Mouse (Mus musculus) right cerebral cortex, postnatal 25 days (tissue): ENCODE measurements at regions not wholly inside any gene's neighbourhood (a gene's known extent, or its start where the extent isn't known, plus 50 kb on each side); places are given as distances from the start of the nearest gene placed in this dataset.

Experiments
- DNase-seq: peaks from one replicate; pipeline ENCODE4 v3.0.0; 2022

DNA sequence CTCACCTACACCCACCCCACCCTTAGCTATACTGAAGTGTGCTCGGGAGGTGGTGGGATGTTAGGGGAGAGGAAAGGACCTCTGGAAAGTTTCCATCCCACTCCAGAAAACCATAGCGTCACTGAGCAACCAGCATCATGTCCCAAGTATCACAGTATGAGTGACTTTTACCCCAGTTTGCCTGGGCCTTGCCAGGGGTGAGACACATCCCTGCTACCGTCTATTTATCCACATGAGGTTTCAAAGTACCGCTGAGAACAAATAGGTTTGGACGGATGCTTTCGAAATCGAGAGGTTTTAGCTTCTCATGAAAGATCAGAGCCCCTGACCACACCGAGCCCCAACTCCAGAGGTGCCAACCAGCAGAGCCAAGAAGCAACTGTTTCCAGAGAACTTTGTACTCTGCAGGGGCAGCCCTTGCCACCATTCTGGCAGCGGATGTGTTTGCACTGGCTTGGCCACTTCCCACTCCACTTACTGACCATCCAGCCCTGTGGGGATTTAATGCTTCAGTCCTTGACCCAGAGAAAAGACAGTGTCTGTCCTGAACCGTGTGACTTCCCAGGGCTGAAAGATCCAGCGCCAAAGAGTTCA is 107.3 kb upstream of the Nectin1 start:
- DNase-seq = no peak

DNA sequence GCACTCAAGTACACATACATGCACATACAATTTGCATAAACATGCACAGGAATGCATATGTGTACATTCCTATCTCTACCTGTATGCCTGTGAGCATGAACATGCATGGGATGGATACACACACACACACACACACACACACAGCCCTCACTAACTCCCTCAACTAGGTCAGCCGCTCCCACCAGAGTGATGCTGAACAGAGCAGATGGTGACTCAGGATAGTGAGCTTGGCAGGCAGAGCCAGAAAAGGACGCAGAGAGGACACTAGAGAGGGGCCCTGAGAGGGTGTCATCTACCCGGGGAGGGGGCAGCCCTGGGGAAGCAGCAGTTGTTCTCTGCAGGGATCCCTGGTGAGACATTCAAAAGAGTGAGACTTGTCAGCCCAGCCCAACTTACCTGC is 85.6 kb upstream of the Nectin1 start:
- DNase-seq = no peak

DNA sequence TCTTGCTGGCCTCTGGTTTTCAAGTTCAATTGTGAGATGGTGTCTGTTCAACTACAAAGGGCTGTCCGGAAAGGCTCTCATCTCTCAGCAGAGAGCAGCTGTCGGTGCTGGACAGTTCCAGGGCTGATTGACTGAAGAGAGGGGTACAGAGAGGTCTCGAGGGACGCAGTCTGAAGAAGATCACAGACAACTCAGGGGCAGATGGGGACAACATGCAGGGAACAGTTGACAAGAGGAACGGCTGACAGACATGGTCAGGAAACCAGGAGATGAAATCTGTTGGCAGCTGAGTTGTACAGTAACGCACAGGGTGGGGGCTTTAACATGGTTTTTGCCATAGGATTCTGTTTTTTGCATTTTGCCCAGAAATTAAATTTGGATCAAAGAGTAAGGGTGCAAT is 84.5 kb upstream of the Nectin1 start:
- no peak for DNase-seq

DNA sequence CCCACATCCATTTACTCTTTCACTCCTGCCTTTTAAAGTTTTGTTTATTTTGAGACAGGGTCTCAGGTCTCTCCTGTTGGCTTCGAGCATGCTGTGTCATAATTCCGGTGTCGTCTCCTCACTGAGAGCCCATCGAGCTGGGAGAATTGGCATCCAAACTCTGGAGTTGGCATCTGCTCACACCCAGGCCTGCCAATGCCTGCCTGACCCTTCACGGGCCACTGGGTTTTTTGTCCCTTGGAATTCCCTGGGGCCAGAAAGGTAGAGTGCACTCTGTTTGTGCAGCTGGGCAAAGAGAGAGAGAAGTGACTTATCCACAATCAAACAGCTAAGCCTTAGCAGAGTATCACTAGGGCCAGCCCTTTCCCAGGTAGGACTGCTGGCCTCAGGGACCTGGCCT is 83.6 kb upstream of the Nectin1 start:
- DNase-seq = no peak

DNA sequence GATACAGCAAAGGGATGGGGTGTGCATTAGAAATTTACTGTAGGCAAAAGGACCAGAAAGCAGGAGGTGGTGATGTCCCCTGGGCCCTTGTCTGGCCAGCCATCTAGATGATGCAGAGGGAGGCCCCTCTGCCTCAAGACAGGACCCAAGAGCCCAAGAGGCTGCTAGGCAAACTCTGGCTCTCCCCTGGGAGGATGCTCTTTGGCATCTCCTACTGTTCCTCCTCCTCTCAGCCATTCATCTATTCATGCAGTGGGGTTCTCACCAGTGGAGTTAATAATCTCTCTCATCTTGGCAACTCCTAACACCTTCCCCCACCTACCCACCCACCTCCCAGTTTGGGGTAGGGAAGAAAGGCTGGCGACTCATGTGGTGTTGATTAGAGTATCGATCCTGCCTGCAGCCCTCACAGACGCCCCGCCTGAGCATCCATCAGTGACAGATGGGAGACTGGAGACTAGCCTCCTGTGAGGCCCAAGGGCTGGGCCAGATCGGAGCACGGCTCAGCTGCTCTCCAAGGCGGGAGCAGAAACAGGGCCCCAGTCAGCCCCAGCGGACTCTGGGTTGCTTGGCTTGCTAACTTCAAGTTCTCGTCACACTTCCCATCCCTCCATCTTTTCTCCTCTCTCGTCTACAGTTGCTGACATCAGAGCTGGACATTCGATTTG is 82.8 kb upstream of the Nectin1 start:
- no peak for DNase-seq

DNA sequence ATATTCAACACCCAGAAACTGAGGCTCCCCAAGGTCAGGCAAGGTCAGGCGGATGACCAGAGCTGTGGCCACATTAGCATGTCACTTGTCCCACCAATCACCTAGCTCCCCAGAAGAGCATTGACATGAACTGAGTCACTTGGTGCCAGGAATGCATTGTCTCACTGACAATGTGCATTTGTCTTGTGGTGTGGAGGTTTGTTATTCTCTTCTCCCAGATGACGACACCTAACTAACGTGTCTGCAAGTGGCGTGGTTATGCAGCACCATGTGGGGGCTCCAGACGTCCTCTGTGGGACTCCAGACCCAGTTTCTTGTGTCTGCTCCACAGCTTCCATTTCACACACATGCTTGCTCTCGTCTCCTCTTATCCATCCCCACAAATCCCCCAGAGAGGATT is 82.1 kb upstream of the Nectin1 start:
- DNase-seq = no peak

DNA sequence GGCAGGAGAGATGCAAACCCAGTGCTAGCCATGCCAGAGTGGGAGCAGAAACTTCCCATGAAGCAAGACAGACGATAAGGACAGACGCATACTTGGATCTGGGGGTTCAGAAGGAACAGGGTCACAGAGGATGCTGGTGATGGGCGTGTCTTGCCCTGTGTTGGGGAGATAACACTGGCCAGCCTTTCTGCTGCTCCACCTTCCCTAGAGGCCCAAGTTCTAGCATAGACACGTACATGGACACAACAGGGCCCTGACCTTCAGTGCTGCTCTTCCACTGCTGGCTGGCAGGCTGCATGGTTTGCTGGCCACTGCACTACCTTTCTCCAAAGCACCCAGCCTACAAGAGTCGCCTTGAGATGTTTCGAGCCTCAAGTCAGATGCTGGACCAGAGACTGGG is 76.4 kb upstream of the Nectin1 start:
- DNase-seq = no peak

DNA sequence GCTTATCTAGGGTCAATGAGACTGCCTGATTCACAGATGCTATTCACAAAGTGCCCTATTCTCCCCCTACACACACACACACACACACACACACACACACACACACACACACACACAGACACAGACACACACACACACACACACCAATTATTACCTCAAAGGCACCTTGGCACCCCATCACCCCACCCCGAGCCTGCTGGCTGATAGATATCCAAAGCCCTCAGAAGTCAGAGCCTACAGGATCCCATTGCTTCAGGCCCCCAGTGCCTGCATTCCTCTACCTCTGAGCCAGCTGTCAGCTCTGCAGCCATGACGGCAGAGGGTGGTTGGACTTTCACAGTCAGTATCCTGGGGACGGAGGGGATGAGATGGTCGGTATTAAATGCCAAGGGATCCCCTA is 75.8 kb upstream of the Nectin1 start:
- no peak for DNase-seq

DNA sequence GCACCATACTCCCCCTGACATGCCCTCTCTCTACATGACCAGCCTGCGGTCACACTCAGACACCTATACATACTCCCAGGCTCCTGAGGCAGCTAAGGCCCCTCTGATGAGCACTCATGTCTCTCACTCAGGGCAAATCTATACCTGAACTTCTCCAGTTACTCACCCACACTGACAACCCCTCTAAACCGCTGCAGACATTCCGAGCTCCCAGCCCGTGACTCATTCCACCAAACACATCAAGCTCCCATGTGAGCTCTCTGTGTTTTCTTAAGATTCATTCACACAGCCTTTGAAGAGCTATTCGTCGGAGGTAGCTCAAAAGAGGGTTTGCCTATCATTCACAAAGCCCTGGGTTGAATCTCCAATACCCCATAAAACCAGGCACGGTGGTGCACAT is 75.1 kb upstream of the Nectin1 start:
- no peak for DNase-seq

DNA sequence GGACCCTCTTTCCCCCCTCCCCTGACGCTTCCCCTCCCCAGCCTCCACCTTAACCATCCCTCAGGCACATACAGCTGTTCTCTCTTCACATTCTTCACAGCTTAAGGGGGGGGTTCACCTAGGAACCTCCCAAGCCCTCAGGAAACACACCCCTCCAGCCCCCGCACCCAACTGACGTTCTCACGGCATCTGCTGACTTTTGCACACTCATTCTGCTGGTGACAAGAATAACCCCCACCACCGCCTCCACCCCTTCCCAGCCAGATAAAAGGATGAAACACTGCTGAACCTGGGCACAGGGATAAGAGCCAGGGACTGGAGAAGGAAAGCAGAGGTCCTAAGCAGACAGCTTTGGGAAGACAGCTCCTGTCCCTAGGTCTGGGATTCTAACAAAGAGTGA is 73.2 kb upstream of the Nectin1 start:
- no peak for DNase-seq

DNA sequence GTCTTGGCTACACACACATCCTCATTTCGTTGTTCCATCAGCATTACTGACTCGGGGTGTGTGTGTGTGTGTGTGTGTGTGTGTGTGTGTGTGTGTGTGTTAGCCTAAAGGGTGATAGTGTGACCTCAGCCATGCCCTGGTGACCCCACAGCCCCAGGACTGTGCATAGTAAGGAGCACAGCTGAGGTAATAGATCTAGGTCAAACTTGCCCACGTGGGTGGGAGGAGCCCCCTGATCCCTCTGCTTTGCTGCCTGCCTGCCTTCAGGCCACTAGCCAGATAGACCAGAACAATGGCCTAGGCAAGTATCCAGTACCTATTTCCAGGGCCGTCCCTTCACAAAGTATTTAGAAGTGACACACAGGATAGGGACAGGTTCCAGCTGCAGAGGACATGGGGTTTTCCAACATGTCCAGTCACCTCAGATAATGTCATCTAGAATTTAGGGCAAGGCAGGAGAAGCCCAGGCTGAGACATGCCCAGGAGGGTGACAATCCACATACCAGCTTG is 70.6 kb upstream of the Nectin1 start:
- no peak for DNase-seq

DNA sequence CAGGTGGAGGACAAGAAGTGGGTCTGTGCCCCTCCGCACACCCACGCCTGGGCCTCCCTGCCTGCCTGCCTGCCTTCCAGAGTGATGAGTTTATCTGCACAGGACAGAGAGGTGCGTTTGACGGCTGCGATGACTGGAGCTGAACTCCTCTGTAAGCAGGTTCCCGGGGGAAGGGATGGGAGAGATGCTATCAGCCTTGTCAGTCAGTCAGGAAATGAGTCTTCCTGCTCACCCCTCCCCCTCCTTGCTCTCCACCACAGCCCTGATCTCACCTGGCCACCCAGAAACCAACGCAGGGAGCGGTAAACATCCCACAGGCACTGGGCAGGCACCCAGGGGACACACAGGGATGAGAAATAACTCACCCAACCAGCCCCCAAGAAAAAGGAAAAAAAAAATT is 69.5 kb upstream of the Nectin1 start:
- DNase-seq = no peak

DNA sequence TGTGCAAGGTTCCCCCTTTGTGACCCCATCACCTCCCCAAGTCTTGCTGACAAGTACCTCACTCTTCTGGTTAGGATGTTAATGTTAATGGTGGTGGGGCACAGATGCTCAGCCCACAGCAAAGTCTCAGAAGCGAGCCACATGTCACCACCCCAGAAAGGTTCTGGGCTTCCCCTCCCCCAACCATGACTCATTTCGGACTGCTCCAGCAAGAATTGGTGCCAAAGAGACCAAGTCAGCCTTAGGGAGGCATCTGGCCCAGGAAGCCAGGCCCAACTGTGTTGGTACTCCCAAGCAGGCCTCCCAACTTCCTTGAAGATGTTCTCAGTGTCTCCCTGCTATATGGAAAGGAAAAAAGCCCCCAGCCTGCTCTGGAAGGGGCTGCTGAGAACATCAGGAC is 67.8 kb upstream of the Nectin1 start:
- no peak for DNase-seq

DNA sequence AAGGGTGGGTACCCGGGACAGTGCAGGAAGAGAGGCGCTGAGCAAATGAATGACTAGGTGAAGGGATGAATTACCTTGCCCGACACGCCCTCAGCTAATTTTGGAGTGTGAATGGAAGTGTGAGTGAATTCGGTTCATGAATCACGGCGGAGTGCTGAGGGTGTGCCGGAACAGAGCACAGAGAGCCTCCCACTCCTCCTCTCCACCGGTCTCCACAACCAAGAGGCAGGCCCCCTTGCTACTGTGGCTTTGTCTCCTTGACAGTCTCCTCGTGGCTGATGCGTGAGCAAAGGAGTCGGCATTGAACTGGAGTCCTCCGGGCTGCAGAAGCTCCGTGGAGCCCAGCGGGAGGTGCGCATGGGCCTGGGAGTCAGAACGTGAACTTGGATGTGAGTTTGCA is 64.5 kb upstream of the Nectin1 start:
- no peak for DNase-seq

DNA sequence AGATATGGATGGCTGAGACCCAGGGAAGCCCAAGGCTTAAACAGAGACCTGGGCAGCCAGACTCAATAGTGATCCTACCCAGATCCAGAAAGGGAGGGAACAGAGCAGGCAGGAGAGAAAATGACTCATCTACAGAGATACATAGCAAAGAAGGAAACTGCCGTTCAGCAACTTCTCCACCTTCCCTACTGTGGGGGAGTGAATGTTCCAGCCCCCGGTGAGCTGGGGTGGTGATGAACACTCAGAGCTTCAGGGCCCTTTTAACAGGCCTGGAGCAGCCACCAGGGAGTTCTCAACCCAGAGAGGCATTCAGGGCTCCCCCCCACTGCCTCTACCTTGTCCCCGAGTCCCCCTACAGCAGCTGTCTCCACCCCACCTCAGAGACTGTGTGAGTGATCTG is 62.5 kb upstream of the Nectin1 start:
- DNase-seq = no peak

DNA sequence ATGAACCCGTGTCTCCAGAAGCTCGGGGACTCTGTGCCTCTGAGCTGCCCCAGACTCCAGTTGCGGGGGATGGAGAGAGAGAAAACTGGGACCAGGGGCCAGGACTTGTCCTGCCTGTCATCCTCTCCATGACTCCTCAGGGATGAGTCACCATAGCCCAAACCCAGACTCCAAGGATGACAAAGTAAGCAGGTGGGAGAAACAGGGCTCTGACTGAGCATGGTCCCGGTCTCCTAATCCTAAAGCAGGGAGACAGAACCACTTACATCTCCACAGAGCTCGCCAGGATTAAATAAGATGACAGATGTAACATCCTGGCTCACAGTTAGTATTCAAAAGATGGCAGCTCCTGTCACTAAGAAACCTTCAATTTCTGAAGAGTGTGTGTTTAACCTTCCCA is 61.7 kb upstream of the Nectin1 start:
- DNase-seq = no peak

DNA sequence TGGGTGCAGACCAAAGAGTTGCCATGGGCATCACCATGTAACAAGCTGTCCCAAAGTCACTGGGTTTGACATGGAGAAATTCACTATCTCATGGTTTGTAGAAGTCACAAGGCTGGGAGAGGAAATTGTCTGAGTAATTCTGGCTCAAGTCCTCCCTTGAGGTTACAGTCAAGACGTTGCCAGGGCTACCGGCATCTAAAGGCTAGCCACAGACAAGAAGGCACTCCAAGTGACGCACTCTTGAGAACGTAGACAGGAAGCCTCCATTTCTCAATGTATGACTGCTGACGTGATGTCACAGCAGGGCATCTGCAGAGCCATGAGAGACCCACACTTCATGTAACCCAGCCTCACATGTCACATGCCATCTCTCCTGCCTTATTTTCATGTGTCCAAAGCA is 59.2 kb upstream of the Nectin1 start:
- DNase-seq = no peak

DNA sequence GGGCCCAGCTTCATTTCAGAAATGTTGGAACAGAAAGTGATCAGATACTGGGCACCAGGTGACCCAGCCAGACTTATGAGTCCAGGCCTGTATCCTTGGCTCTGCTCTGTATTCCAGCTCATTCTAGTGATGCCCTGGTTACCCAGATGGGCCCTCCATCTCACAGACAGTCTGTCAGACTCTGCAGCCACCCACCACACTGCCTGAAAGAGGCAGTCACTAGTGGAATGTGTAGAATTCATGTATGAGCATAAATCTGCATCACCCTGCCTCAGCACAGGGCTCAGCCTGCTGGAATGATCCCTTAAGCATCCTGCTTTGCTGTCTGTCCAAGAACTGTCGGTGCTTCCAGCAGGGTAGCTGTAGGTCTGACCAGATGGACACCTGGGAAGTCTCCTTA is 51.8 kb upstream of the Nectin1 start:
- no peak for DNase-seq

DNA sequence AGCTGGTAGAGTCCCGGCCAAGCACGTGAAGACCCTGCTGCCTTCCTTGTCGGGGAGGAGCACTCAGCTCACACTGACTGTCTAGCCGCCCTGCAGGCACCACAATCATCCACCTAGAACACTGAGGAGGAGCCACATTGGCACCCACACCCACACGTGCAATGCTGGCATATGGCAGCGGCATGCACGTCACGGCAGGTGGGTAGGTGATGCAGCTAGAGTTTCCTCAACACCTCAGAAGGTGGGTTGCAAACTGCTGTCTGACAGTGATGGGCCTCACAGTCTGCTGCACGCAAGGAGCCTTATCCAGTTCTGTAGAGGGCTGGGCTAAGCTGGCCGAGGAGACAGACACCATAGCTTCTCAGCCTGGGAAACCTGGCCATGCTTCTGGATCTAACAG is 51.2 kb upstream of the Nectin1 start:
- peak; percentile 77 for DNase-seq
